Mouse (Mus musculus): ENCODE data around the gene Mxd1.

Gene Mxd1

GRCm38 (mm10) chr6:86646143-86646542 lies 22.8 kb downstream of the Mxd1 start:
- DNase-seq (ENCODE audit: low spot score), result no peak

- DNase-seq (ENCODE audit: low spot score), result no peak
Measured at GRCm38 (mm10) chr6:86645551-86645950, 23.4 kb downstream of the Mxd1 start.

GRCm38 (mm10) chr6:86644775-86645400 lies 24.1 kb downstream of the Mxd1 start:
- DNase-seq (ENCODE audit: low spot score), result no peak

GRCm38 (mm10) chr6:86641716-86642115 lies 27.2 kb downstream of the Mxd1 start:
- DNase-seq (ENCODE audit: low spot score), result no peak

GRCm38 (mm10) chr6:86640776-86641175 lies 28.2 kb downstream of the Mxd1 start:
- DNase-seq (ENCODE audit: low spot score), result no peak

- DNase-seq (ENCODE audit: low spot score), result no peak
Measured at GRCm38 (mm10) chr6:86640161-86640560, 28.8 kb downstream of the Mxd1 start.

GRCm38 (mm10) chr6:86639180-86640160 lies 29.5 kb downstream of the Mxd1 start:
- peak; percentile 15 for DNase-seq (ENCODE audit: low spot score)

- no peak for DNase-seq (ENCODE audit: low spot score)
Measured at GRCm38 (mm10) chr6:86638434-86638833, 30.5 kb downstream of the Mxd1 start.

GRCm38 (mm10) chr6:86637860-86638259 lies 31.1 kb downstream of the Mxd1 start:
- DNase-seq (ENCODE audit: low spot score), result no peak

- no peak for DNase-seq (ENCODE audit: low spot score)
Measured at GRCm38 (mm10) chr6:86637171-86637835, 31.7 kb downstream of the Mxd1 start.

GRCm38 (mm10) chr6:86636495-86636894 lies 32.5 kb downstream of the Mxd1 start:
- DNase-seq (ENCODE audit: low spot score), result peak; percentile 73

GRCm38 (mm10) chr6:86630141-86630540 lies 38.8 kb downstream of the Mxd1 start:
- no peak for DNase-seq (ENCODE audit: low spot score)

- no peak for DNase-seq (ENCODE audit: low spot score)
Measured at GRCm38 (mm10) chr6:86627946-86628345, 41.0 kb downstream of the Mxd1 start, which contains the start of gene Asprv1. Asprv1 (plus strand) TSS chr6:86628164.

GRCm38 (mm10) chr6:86624074-86625030 lies 44.6 kb downstream of the Mxd1 start:
- DNase-seq (ENCODE audit: low spot score), result no peak

- DNase-seq (ENCODE audit: low spot score), result no peak
Measured at GRCm38 (mm10) chr6:86623201-86623600, 45.8 kb downstream of the Mxd1 start.

GRCm38 (mm10) chr6:86615301-86615700 lies 53.7 kb downstream of the Mxd1 start:
- DNase-seq (ENCODE audit: low spot score), result peak; percentile 70

GRCm38 (mm10) chr6:86610714-86611113 lies 58.2 kb downstream of the Mxd1 start:
- DNase-seq (ENCODE audit: low spot score), result peak; percentile 90

GRCm38 (mm10) chr6:86609235-86609634 lies 59.7 kb downstream of the Mxd1 start:
- DNase-seq (ENCODE audit: low spot score), result peak; percentile 63

GRCm38 (mm10) chr6:86607471-86607870 lies 61.5 kb downstream of the Mxd1 start:
- peak; percentile 28 for DNase-seq (ENCODE audit: low spot score)

GRCm38 (mm10) chr6:86606289-86606688 lies 62.7 kb downstream of the Mxd1 start:
- DNase-seq (ENCODE audit: low spot score), result no peak

GRCm38 (mm10) chr6:86605260-86605659 lies 63.7 kb downstream of the Mxd1 start:
- DNase-seq (ENCODE audit: low spot score), result peak; percentile 16
